Mouse (Mus musculus) E14TG2a.4 (cell line): ENCODE measurements around the gene Adar.

Experiments used
- H3K27me3 ChIP-seq: 2 replicates; pipeline ENCODE4 v1.6.1; 2014; ENCODE audit warnings: low read length, control low read depth; ENCODE audit not compliant: insufficient read depth
- H3K36me3 ChIP-seq: 2 replicates; pipeline ENCODE4 v1.6.1; 2014; ENCODE audit warnings: low read length, control low read depth; ENCODE audit not compliant: insufficient read depth
- H3K4me1 ChIP-seq: replicated peaks from 2 replicates; pipeline ENCODE4 v1.6.1; 2014; ENCODE audit warnings: low read depth, low read length, control low read depth
- H3K4me3 ChIP-seq: replicated peaks from 2 replicates; pipeline ENCODE4 v1.5.1; 2014; ENCODE audit warnings: mild to moderate bottlenecking, low read length
- H3K9me3 ChIP-seq: 2 replicates; pipeline ENCODE4 v1.6.1; 2014; ENCODE audit warnings: low read length, control low read depth
- CTCF ChIP-seq: conservative IDR thresholded peaks from 2 replicates; pipeline ENCODE4 v1.5.1; 2014; ENCODE audit warnings: low read length
- NANOG ChIP-seq: IDR thresholded peaks from 2 replicates; pipeline ENCODE4 v1.6.1; 2014; ENCODE audit warnings: borderline replicate concordance, low read length, mixed read lengths
- POU5F1 ChIP-seq: IDR thresholded peaks from 2 replicates; pipeline ENCODE4 v1.6.1; 2014; ENCODE audit warnings: low read length, borderline replicate concordance

Gene Adar

GRCm38 (mm10) chr3:89759786-89760185, 45.0 kb downstream of the Adar start:
- Histone ChIP-seq H3K27me3 (peaks cover 75% of the 10 kb centered on the region), H3K36me3 (no peaks in the 10 kb centered on the region), H3K4me3 (no peak overlapping the region), H3K4me1 (peaks cover 34% of the 10 kb centered on the region), H3K9me3 (no peaks in the 10 kb centered on the region)
- no peak for TF ChIP-seq NANOG
- TF ChIP-seq POU5F1 = no peak
- TF ChIP-seq CTCF = no peak

- Histone ChIP-seq H3K4me1 (peaks cover 37% of the 10 kb centered on the region), H3K4me3 (peak within 1 kb of the TSS; percentile 75), H3K36me3 (peaks cover 3% of the 10 kb centered on the region; the same call in 1 of the 2 replicates), H3K27me3 (peaks cover 71% of the 10 kb centered on the region), H3K9me3 (no peaks in the 10 kb centered on the region)
- TF ChIP-seq CTCF = no peak
- TF ChIP-seq POU5F1 = no peak
- no peak for TF ChIP-seq NANOG
These were observed 49.4 kb downstream of the Adar start, which contains the start of gene Chrnb2 for GRCm38 (mm10) chr3:89764119-89764724. Chrnb2 (minus strand) TSS chr3:89764632.

- TF ChIP-seq POU5F1 (no peak), NANOG (no peak), CTCF (no peak)
- H3K4me3 ChIP-seq = no peak overlapping the region
- H3K27me3 ChIP-seq = peaks cover 20% of the 10 kb centered on the region
- no peaks in the 10 kb centered on the region for H3K9me3 ChIP-seq
- H3K4me1 ChIP-seq = peaks cover 36% of the 10 kb centered on the region
- peaks cover 30% of the 10 kb centered on the region for H3K36me3 ChIP-seq
These were observed 54.8 kb downstream of the Adar start for GRCm38 (mm10) chr3:89769584-89769983.

- Histone ChIP-seq H3K36me3 (peaks cover 39% of the 10 kb centered on the region), H3K4me3 (no peak overlapping the region), H3K9me3 (no peaks in the 10 kb centered on the region), H3K27me3 (peaks cover 10% of the 10 kb centered on the region), H3K4me1 (peaks cover 40% of the 10 kb centered on the region)
- TF ChIP-seq NANOG (no peak), CTCF (no peak), POU5F1 (no peak)
These were observed 55.7 kb downstream of the Adar start for GRCm38 (mm10) chr3:89770425-89771002.

- Histone ChIP-seq H3K36me3 (peaks cover 60% of the 10 kb centered on the region), H3K4me3 (peak overlapping the region; percentile 94), H3K9me3 (no peaks in the 10 kb centered on the region), H3K4me1 (peaks cover 51% of the 10 kb centered on the region), H3K27me3 (no peaks in the 10 kb centered on the region)
- TF ChIP-seq POU5F1 (no peak), NANOG (no peak), CTCF (peak; percentile 93)
These were observed 57.8 kb downstream of the Adar start for GRCm38 (mm10) chr3:89772588-89772967.

GRCm38 (mm10) chr3:89772968-89773709, 58.3 kb downstream of the Adar start, which contains the start of gene Ube2q1:
Ube2q1 (plus strand) TSS chr3:89773616.
- Histone ChIP-seq H3K4me3 (peak within 1 kb of the TSS; percentile 94), H3K9me3 (no peaks in the 10 kb centered on the region), H3K36me3 (peaks cover 66% of the 10 kb centered on the region), H3K4me1 (peaks cover 52% of the 10 kb centered on the region), H3K27me3 (no peaks in the 10 kb centered on the region)
- TF ChIP-seq CTCF = no peak
- TF ChIP-seq POU5F1 = no peak
- TF ChIP-seq NANOG = no peak

- no peak for TF ChIP-seq NANOG
- TF ChIP-seq CTCF = no peak
- no peak for TF ChIP-seq POU5F1
- Histone ChIP-seq H3K4me1 (peaks cover 55% of the 10 kb centered on the region), H3K36me3 (peaks cover 72% of the 10 kb centered on the region), H3K4me3 (peak overlapping the region; percentile 94), H3K27me3 (no peaks in the 10 kb centered on the region), H3K9me3 (no peaks in the 10 kb centered on the region)
These were observed 59.0 kb downstream of the Adar start for GRCm38 (mm10) chr3:89773740-89774211.

- TF ChIP-seq NANOG = no peak
- TF ChIP-seq CTCF = no peak
- TF ChIP-seq POU5F1 = no peak
- peak overlapping the region; percentile 94 for H3K4me3 ChIP-seq
- peaks cover 55% of the 10 kb centered on the region for H3K4me1 ChIP-seq
- H3K36me3 ChIP-seq = peaks cover 73% of the 10 kb centered on the region
- no peaks in the 10 kb centered on the region for H3K9me3 ChIP-seq
- H3K27me3 ChIP-seq = no peaks in the 10 kb centered on the region
These were observed 59.6 kb downstream of the Adar start for GRCm38 (mm10) chr3:89774236-89774960.
